Mouse (Mus musculus): ENCODE data around the gene Gm49373. TPM values are rescaled to one million over a fixed set of nuclear protein-coding genes. Genes with fewer than 3 reads are reported as not detected.

Gene Gm49373
- polyA plus RNA-seq, 1 experiment, result 0.17 TPM

- TF ChIP-seq POLR2A (IDR thresholded peaks at IDR 0.05; ENCODE audit: borderline replicate concordance, extremely low read depth, low read depth, low read length) (no peak), CTCF (IDR thresholded peaks at IDR 0.05; ENCODE audit: insufficient read depth, low read length) (0 out of 2 replicates have a peak, but pooled peaks have one; percentile 5)
- Histone ChIP-seq H3K4me3 (replicated peaks; ENCODE audit: extremely low read depth, low read depth, low read length) (no peak overlapping the region), H3K4me1 (ENCODE audit: control insufficient read depth, insufficient read depth, low read length) (peaks cover 12% of the 10 kb centered on the region)
- DNase-seq, result no peak
- 78% methylated on average over 1 of the region's 1 CpGs for WGBS
Measured at GRCm38 (mm10) chr9:21022726-21023125, 50.2 kb downstream of the Gm49373 start.

DNA sequence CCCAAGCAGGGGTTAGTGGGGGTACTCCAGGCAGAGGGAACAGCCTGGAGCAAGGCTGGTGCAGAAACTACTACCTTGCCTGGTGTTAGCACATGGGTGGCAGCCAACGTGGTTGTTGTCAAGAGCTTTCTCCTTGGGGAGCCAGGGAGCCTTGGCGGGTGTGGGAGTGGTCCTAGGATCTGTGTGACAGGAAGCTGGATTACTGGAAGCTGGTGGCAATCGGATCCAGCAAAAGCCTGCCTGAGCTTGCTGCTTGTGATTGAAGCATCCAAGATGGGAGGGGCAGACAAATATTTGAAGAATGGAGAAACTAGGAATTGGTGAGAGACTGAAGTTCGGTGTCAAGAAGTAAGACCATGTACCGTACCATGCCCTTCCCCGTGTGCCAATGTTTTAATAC is 50.6 kb downstream of the Gm49373 start:
- DNase-seq, result peak; percentile 53
- Histone ChIP-seq H3K4me1 (ENCODE audit: control insufficient read depth, insufficient read depth, low read length) (peaks cover 14% of the 10 kb centered on the region), H3K4me3 (replicated peaks; ENCODE audit: extremely low read depth, low read depth, low read length) (no peak overlapping the region)
- TF ChIP-seq POLR2A (IDR thresholded peaks at IDR 0.05; ENCODE audit: borderline replicate concordance, extremely low read depth, low read depth, low read length), result no peak
- 41% methylated on average over 6 of the region's 6 CpGs for WGBS

- peaks cover 17% of the 10 kb centered on the region for H3K4me1 ChIP-seq (ENCODE audit: control insufficient read depth, insufficient read depth, low read length)
- no peak overlapping the region for H3K4me3 ChIP-seq (replicated peaks; ENCODE audit: extremely low read depth, low read depth, low read length)
- DNase-seq, result no peak
- no peak for TF ChIP-seq CTCF (IDR thresholded peaks at IDR 0.05; ENCODE audit: insufficient read depth, low read length)
- no peak for TF ChIP-seq POLR2A (IDR thresholded peaks at IDR 0.05; ENCODE audit: borderline replicate concordance, extremely low read depth, low read depth, low read length)
- WGBS, result 71% methylated on average over 3 of the region's 3 CpGs
Measured at GRCm38 (mm10) chr9:21021363-21021762, 51.5 kb downstream of the Gm49373 start.

GRCm38 (mm10) chr9:21018600-21018999 is 54.3 kb downstream of the Gm49373 start:
- TF ChIP-seq POLR2A (IDR thresholded peaks at IDR 0.05; ENCODE audit: borderline replicate concordance, extremely low read depth, low read depth, low read length) (no peak; the same call in 1 of the 2 replicates), CTCF (IDR thresholded peaks at IDR 0.05; ENCODE audit: insufficient read depth, low read length) (no peak)
- WGBS, result 57% methylated on average over 2 of the region's 2 CpGs
- peaks cover 23% of the 10 kb centered on the region for H3K4me1 ChIP-seq (ENCODE audit: control insufficient read depth, insufficient read depth, low read length)
- H3K4me3 ChIP-seq (replicated peaks; ENCODE audit: extremely low read depth, low read depth, low read length), result no peak overlapping the region
- DNase-seq, result no peak

DNA sequence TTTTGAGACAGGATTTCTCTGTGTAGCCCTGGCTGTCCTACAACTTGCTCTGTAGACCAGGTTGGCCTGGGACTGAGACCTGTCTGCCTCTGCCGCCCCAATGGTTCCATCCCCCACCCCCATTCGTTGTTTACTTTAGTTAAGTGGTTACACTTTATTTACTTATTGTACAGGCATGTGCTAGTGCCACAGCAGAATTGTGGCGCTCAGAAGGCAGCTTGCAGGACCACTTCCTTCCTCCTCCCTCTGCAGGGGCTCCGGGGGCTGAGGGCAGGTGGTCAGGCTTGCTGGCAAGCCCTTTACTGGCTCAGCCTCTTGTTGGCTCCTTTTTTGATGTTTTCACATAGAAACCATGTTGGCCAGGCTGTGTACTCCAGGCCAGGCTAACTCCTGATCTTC is 55.7 kb downstream of the Gm49373 start:
- Histone ChIP-seq H3K4me3 (replicated peaks; ENCODE audit: extremely low read depth, low read depth, low read length) (peak overlapping the region; percentile 57), H3K4me1 (ENCODE audit: control insufficient read depth, insufficient read depth, low read length) (peaks cover 26% of the 10 kb centered on the region)
- DNase-seq, result no peak
- WGBS, result 18% methylated on average over 4 of the region's 4 CpGs
- TF ChIP-seq POLR2A (IDR thresholded peaks at IDR 0.05; ENCODE audit: borderline replicate concordance, extremely low read depth, low read depth, low read length), result 0 out of 2 replicates have a peak, but pooled peaks have one; percentile 6
- no peak for TF ChIP-seq CTCF (IDR thresholded peaks at IDR 0.05; ENCODE audit: insufficient read depth, low read length)

GRCm38 (mm10) chr9:21016331-21017176 is 56.3 kb downstream of the Gm49373 start:
- peak; percentile 61 for DNase-seq
- no peak for TF ChIP-seq CTCF (IDR thresholded peaks at IDR 0.05; ENCODE audit: insufficient read depth, low read length)
- 0 out of 2 replicates have a peak, but pooled peaks have one; percentile 6 for TF ChIP-seq POLR2A (IDR thresholded peaks at IDR 0.05; ENCODE audit: borderline replicate concordance, extremely low read depth, low read depth, low read length)
- H3K4me1 ChIP-seq (ENCODE audit: control insufficient read depth, insufficient read depth, low read length), result peaks cover 28% of the 10 kb centered on the region
- H3K4me3 ChIP-seq (replicated peaks; ENCODE audit: extremely low read depth, low read depth, low read length), result peak overlapping the region; percentile 89
- 5% methylated on average over 17 of the region's 17 CpGs for WGBS

- Histone ChIP-seq H3K4me3 (replicated peaks; ENCODE audit: extremely low read depth, low read depth, low read length) (peak within 1 kb of the TSS; percentile 89), H3K4me1 (ENCODE audit: control insufficient read depth, insufficient read depth, low read length) (peaks cover 27% of the 10 kb centered on the region)
- no peak for TF ChIP-seq CTCF (IDR thresholded peaks at IDR 0.05; ENCODE audit: insufficient read depth, low read length)
- TF ChIP-seq POLR2A (IDR thresholded peaks at IDR 0.05; ENCODE audit: borderline replicate concordance, extremely low read depth, low read depth, low read length), result peak; percentile 100
- peak; percentile 92 for DNase-seq
- under 1% methylated on average over 30 of the region's 30 CpGs for WGBS
Measured at GRCm38 (mm10) chr9:21015571-21016130, 57.2 kb downstream of the Gm49373 start, which contains the start of gene Icam1. Gene Icam1, plus strand, starts transcription at chr9:21015985.

DNA sequence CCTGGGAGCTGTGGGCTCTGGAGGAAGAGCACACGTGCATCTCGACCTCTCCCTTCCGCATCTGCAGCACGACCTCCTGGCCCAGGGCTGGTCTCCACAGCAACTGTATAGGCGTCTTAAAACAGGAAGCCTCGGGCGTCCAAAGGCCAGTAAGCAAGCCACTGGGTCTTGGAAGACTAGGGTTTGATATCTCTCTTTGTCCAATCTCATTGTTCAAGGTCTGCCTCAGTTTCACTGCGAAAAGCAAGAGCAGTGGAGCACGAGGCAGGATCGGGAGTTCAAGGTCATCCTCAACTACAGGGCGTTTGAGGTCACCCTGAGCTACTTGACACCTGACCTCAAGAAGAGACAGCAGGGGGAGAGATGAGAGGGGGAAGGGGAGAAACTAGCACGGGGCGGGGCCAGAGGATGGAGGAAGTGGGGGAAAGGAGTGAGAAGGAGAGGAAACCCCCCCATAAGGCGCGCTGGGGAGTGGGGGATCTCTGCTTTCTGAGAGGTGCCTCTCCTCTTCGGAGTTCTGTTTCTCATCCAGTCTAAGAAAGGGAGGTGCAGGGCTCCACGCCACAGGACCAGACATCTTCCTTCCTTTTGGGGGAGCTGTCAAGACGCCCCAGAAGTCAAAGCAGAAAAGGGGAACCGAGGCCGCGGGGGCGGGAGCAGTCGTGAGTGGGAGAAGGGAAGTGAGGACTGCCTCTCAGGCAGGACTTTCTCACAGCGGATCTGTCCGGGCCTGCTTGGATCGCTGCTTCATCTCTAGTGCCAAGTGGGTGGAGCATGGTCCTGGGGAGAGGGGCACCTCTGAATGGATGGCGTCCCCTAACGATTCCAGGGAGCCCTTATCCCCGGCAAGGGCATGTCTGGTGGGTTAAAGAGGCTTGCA is 58.0 kb downstream of the Gm49373 start:
- Histone ChIP-seq H3K4me1 (ENCODE audit: control insufficient read depth, insufficient read depth, low read length) (peaks cover 30% of the 10 kb centered on the region), H3K4me3 (replicated peaks; ENCODE audit: extremely low read depth, low read depth, low read length) (peak overlapping the region; percentile 89)
- WGBS, result 7% methylated on average over 29 of the region's 29 CpGs
- peak; percentile 78 for DNase-seq
- TF ChIP-seq POLR2A (IDR thresholded peaks at IDR 0.05; ENCODE audit: borderline replicate concordance, extremely low read depth, low read depth, low read length) (peak; percentile 43; the same call in 1 of the 2 replicates), CTCF (IDR thresholded peaks at IDR 0.05; ENCODE audit: insufficient read depth, low read length) (no peak)

Other genes with a start within 250 kb of the Gm49373 start
- 95.9 and 105 TPM in 2 replicates for gene A230050P20Rik, start 204.5 kb downstream of the Gm49373 start, polyA plus RNA-seq (2012; rRNA removed)
- 2.8 and 3.5 TPM in 2 replicates for gene Angptl6, start 193.4 kb downstream of the Gm49373 start, polyA plus RNA-seq (2012; rRNA removed)
- 36.2 and 49.8 TPM in 2 replicates for gene Ppan, start 184.9 kb downstream of the Gm49373 start, polyA plus RNA-seq (2012; rRNA removed)
- gene Eif3g, start 174.5 kb downstream of the Gm49373 start, polyA plus RNA-seq (2012; rRNA removed), result 88.4 and 93.6 TPM in 2 replicates
- 20.5 and 22.8 TPM in 2 replicates for gene Dnmt1, start 113.2 kb downstream of the Gm49373 start, polyA plus RNA-seq (2012; rRNA removed)
- 24.2 and 32.1 TPM in 2 replicates for gene S1pr2, start 96.3 kb downstream of the Gm49373 start, polyA plus RNA-seq (2012; rRNA removed)
- 113 and 130 TPM in 2 replicates for gene Mrpl4, start 70.4 kb downstream of the Gm49373 start, polyA plus RNA-seq (2012; rRNA removed)
- 332 and 372 TPM in 2 replicates for gene Icam1, start 57.1 kb downstream of the Gm49373 start, polyA plus RNA-seq (2012; rRNA removed)
- gene Icam4, start 43.7 kb downstream of the Gm49373 start, polyA plus RNA-seq (2012; rRNA removed), result 1.8 and 1.9 TPM in 2 replicates
- 0.69 and 0.77 TPM in 2 replicates for gene Icam5, start 41.0 kb downstream of the Gm49373 start, polyA plus RNA-seq (2012; rRNA removed)
- gene Zglp1, start 6.0 kb downstream of the Gm49373 start, polyA plus RNA-seq (2012; rRNA removed), result not detected in 2 replicates
- gene Fdx1l, start 518 bp upstream of the Gm49373 start, polyA plus RNA-seq (2012; rRNA removed), result 43.1 and 46.7 TPM in 2 replicates
- 3.0 and 9.7 TPM in 2 replicates for gene Gm38431, start 18.9 kb upstream of the Gm49373 start, polyA plus RNA-seq (2012; rRNA removed)
- 61.9 and 63.4 TPM in 2 replicates for gene Raver1, start 18.9 kb upstream of the Gm49373 start, polyA plus RNA-seq (2012; rRNA removed)
- gene Tyk2, start 58.1 kb upstream of the Gm49373 start, polyA plus RNA-seq (2012; rRNA removed), result 33.7 and 34.3 TPM in 2 replicates
- 49.3 and 65.5 TPM in 2 replicates for gene Cdc37, start 76.9 kb upstream of the Gm49373 start, polyA plus RNA-seq (2012; rRNA removed)
- gene Pde4a, start 92.6 kb upstream of the Gm49373 start, polyA plus RNA-seq (2012; rRNA removed), result 13.1 and 13.8 TPM in 2 replicates
- gene Keap1, start 166.3 kb upstream of the Gm49373 start, polyA plus RNA-seq (2012; rRNA removed), result 81.2 and 88.3 TPM in 2 replicates
- 9.7 and 11.3 TPM in 2 replicates for gene S1pr5, start 175.3 kb upstream of the Gm49373 start, polyA plus RNA-seq (2012; rRNA removed)
- gene Atg4d, start 192.2 kb upstream of the Gm49373 start, polyA plus RNA-seq (2012; rRNA removed), result 31.9 and 36.8 TPM in 2 replicates
- gene Kri1, start 214.9 kb upstream of the Gm49373 start, polyA plus RNA-seq (2012; rRNA removed), result 16.9 and 21.5 TPM in 2 replicates
- gene Cdkn2d, start 218.3 kb upstream of the Gm49373 start, polyA plus RNA-seq (2012; rRNA removed), result 33.5 and 34.7 TPM in 2 replicates
- 21.4 and 33.9 TPM in 2 replicates for gene Ap1m2, start 239.2 kb upstream of the Gm49373 start, polyA plus RNA-seq (2012; rRNA removed)
- gene Slc44a2, start 247.6 kb upstream of the Gm49373 start, polyA plus RNA-seq (2012; rRNA removed), result 192 and 271 TPM in 2 replicates

Measured in lung, adult 2 months (tissue).